Mouse (Mus musculus) ES-Bruce4 (cell line): ENCODE data around the gene Tfpi. TPM values are rescaled to one million over a fixed set of nuclear protein-coding genes. Genes with fewer than 3 reads are reported as not detected.
"Not testable (repeated sequence)": the region's sequence is repeated elsewhere in the genome, so short reads cannot be mapped to it uniquely, and the experiment has no call there.

Experiments used
- H3K27ac ChIP-seq: 2 replicates; pipeline ENCODE4 v1.5.1; 2012; ENCODE audit warnings: low read length, inconsistent platforms; ENCODE audit not compliant: insufficient read depth
- H3K27me3 ChIP-seq: 2 replicates; pipeline ENCODE4 v1.6.1; 2012; ENCODE audit warnings: mild to moderate bottlenecking, low read length, inconsistent platforms; ENCODE audit not compliant: control insufficient read depth, poor library complexity, insufficient read depth, severe bottlenecking
- H3K36me3 ChIP-seq: 2 replicates; pipeline ENCODE4 v1.6.1; 2012; ENCODE audit warnings: inconsistent platforms, mild to moderate bottlenecking, low read length, moderate library complexity; ENCODE audit not compliant: control insufficient read depth, poor library complexity, insufficient read depth, severe bottlenecking
- H3K4me1 ChIP-seq: one replicate; pipeline ENCODE4 v1.8.1; 2011; ENCODE audit warnings: low read length; ENCODE audit not compliant: control insufficient read depth, insufficient read depth
- H3K4me3 ChIP-seq: 2 replicates; pipeline ENCODE4 v1.5.1; 2011; ENCODE audit warnings: low read depth, mild to moderate bottlenecking, low read length
- H3K9ac ChIP-seq: 2 replicates; pipeline ENCODE4 v1.6.1; 2012; ENCODE audit warnings: low read depth, mild to moderate bottlenecking, inconsistent platforms; ENCODE audit not compliant: poor library complexity, severe bottlenecking
- H3K9me3 ChIP-seq: replicated peaks from 2 replicates; pipeline ENCODE4 v1.6.1; 2012; ENCODE audit warnings: mild to moderate bottlenecking, low read length, inconsistent platforms; ENCODE audit not compliant: control insufficient read depth, poor library complexity, insufficient read depth, severe bottlenecking
- CTCF ChIP-seq: IDR thresholded peaks from one replicate; pipeline ENCODE4 v1.8.1; 2011; ENCODE audit warnings: low read depth, low read length
- EP300 ChIP-seq: IDR thresholded peaks from 2 replicates; pipeline ENCODE4 v1.6.1; 2011; ENCODE audit warnings: low read depth, low read length; ENCODE audit not compliant: insufficient read depth
- POLR2A ChIP-seq: IDR thresholded peaks from one replicate; pipeline ENCODE4 v1.8.1; 2011; ENCODE audit warnings: low read length; ENCODE audit not compliant: insufficient read depth
- polyA plus RNA-seq: library from polyadenylated mRNA; stranded (reverse); fragments of >200 nt; gene quantifications from 2 replicates; pipeline ENCODE4 v1.2.4, GENCODE M21; 2011; ENCODE audit warnings: low read depth; ENCODE audit not compliant: missing spikeins, insufficient read depth, insufficient read length

Tfpi gene
- polyA plus RNA-seq, 1 experiment, result 88.5 TPM

GRCm38 (mm10) chr2:84402713-84403112 is 73.9 kb downstream of the Tfpi start:
- TF ChIP-seq POLR2A (no peak), CTCF (no peak), EP300 (no peak)
- no peaks in the 10 kb centered on the region; the same call in 1 of the 2 replicates for H3K27me3 ChIP-seq
- H3K9ac ChIP-seq, result no peak overlapping the region
- no peak overlapping the region for H3K4me3 ChIP-seq
- no peaks in the 10 kb centered on the region for H3K4me1 ChIP-seq
- no peaks in the 10 kb centered on the region for H3K36me3 ChIP-seq
- no peak overlapping the region for H3K27ac ChIP-seq
- H3K9me3 ChIP-seq, result no peaks in the 10 kb centered on the region

GRCm38 (mm10) chr2:84396557-84396956 is 80.0 kb downstream of the Tfpi start:
- H3K4me1 ChIP-seq, result no peaks in the 10 kb centered on the region
- H3K4me3 ChIP-seq, result no peak overlapping the region
- H3K36me3 ChIP-seq, result no peaks in the 10 kb centered on the region
- H3K9me3 ChIP-seq, result no peaks in the 10 kb centered on the region
- H3K27me3 ChIP-seq, result no peaks in the 10 kb centered on the region; the same call in 1 of the 2 replicates
- no peak for TF ChIP-seq POLR2A
- TF ChIP-seq EP300, result no peak
- TF ChIP-seq CTCF, result no peak
- no peak overlapping the region for H3K9ac ChIP-seq
- no peak overlapping the region for H3K27ac ChIP-seq

GRCm38 (mm10) chr2:84393236-84393635 is 83.3 kb downstream of the Tfpi start:
- H3K27ac ChIP-seq, result no peak overlapping the region
- no peaks in the 10 kb centered on the region; the same call in 1 of the 2 replicates for H3K27me3 ChIP-seq
- TF ChIP-seq POLR2A, result no peak
- no peak for TF ChIP-seq CTCF
- no peak for TF ChIP-seq EP300
- H3K9me3 ChIP-seq, result no peaks in the 10 kb centered on the region
- no peak overlapping the region for H3K9ac ChIP-seq
- H3K36me3 ChIP-seq, result no peaks in the 10 kb centered on the region
- H3K4me3 ChIP-seq, result no peak overlapping the region
- H3K4me1 ChIP-seq, result no peaks in the 10 kb centered on the region

GRCm38 (mm10) chr2:84389075-84389474 is 87.5 kb downstream of the Tfpi start:
- Histone ChIP-seq H3K9me3 (no peaks in the 10 kb centered on the region), H3K27me3 (no peaks in the 10 kb centered on the region; the same call in 1 of the 2 replicates), H3K27ac (no peak overlapping the region), H3K36me3 (no peaks in the 10 kb centered on the region), H3K4me3 (no peak overlapping the region), H3K9ac (no peak overlapping the region), H3K4me1 (no peaks in the 10 kb centered on the region)
- TF ChIP-seq POLR2A, result no peak
- TF ChIP-seq CTCF, result no peak

GRCm38 (mm10) chr2:84388537-84388936 is 88.0 kb downstream of the Tfpi start:
- not testable (repeated sequence) for H3K9me3 ChIP-seq, H3K9ac ChIP-seq, H3K4me3 ChIP-seq, H3K36me3 ChIP-seq, H3K27ac ChIP-seq, H3K4me1 ChIP-seq, H3K27me3 ChIP-seq

GRCm38 (mm10) chr2:84388023-84388416 is 88.6 kb downstream of the Tfpi start:
- no peak for TF ChIP-seq CTCF
- no peak for TF ChIP-seq POLR2A
- TF ChIP-seq EP300, result no peak
- Histone ChIP-seq H3K9ac (no peak overlapping the region), H3K27me3 (no peaks in the 10 kb centered on the region), H3K36me3 (no peaks in the 10 kb centered on the region), H3K9me3 (no peaks in the 10 kb centered on the region), H3K27ac (no peak overlapping the region), H3K4me1 (no peaks in the 10 kb centered on the region), H3K4me3 (no peak overlapping the region)
